Mouse (Mus musculus): ENCODE results near the gene Nxf7.
"Not testable (repeated sequence)": the region's sequence is repeated elsewhere in the genome, so short reads cannot be mapped to it uniquely, and the experiment has no call there.

DNA sequence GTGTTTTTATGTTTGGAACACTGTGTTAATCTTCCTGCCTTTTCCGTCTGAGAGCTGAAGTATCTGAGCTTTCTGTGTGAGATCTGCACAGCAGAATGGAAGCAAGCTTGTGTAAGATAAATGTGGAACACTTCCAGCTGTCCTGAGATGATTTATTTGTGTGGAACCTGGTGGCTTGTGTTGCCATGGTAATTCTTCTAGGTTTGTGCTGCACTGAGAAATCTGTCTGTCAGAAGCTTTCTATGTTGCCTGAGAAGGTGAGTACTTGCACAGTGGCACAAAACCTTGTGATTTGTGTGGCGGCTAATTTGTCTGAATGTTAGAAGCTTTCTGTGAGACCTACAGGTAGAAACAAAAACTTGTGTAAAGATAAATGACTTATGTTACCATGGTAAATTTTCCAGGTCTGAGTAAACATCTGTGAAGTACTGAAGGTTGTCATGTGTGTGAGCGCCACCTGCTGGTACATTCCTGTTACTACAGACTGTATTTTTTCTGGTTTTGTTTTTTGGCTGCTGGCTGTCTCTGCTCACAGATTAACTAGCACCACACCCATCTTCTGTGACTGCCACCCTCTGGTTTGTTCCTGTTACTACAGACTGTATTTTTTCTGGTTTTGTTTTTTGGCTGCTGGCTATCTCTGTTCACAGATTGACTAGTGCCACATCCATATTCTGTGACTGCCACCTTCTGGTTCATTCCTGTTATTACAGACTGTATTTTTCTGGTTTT, 2.9 kb upstream of the Nxf7 start:
- not testable (repeated sequence) for TF ChIP-seq CTCF (IDR thresholded peaks at IDR 0.05; ENCODE audit: low read depth, low read length); POLR2A (IDR thresholded peaks at IDR 0.05; ENCODE audit: insufficient read depth, low read length)

Data from ES-Bruce4 (cell line).